Mouse (Mus musculus): ENCODE measurements around the gene Plekha4. TPM values are rescaled to one million over a fixed set of nuclear protein-coding genes. Genes with fewer than 3 reads are reported as not detected.
A peak's percentile ranks its signal among the peaks of the same experiment; 100 is the strongest.

Gene Plekha4
- polyA plus RNA-seq, 1 experiment, result not detected

- H3K4me3 ChIP-seq (ENCODE audit: insufficient read depth, low read depth, low read length), result no peak overlapping the region
- H3K27ac ChIP-seq (ENCODE audit: insufficient read depth, low read depth, low read length), result no peak overlapping the region
- no peak for TF ChIP-seq CTCF (IDR thresholded peaks at IDR 0.05; ENCODE audit: insufficient read depth, low read depth, low read length)
- TF ChIP-seq POLR2A (IDR thresholded peaks at IDR 0.05; ENCODE audit: insufficient read depth, low read depth, low read length), result no peak
- 91% methylated on average over 16 of the region's 16 CpGs for WGBS
- H3K4me1 ChIP-seq (ENCODE audit: control insufficient read depth, insufficient read depth, low read length), result peaks cover 8% of the 10 kb centered on the region
Observed at GRCm38 (mm10) chr7:45518618-45519017, 7.5 kb upstream of the Plekha4 start.

GRCm38 (mm10) chr7:45519345-45520120 lies 6.6 kb upstream of the Plekha4 start:
- 79% methylated on average over 8 of the region's 8 CpGs for WGBS
- peaks cover 14% of the 10 kb centered on the region for H3K4me1 ChIP-seq (ENCODE audit: control insufficient read depth, insufficient read depth, low read length)
- H3K27ac ChIP-seq (ENCODE audit: insufficient read depth, low read depth, low read length), result no peak overlapping the region
- no peak for TF ChIP-seq POLR2A (IDR thresholded peaks at IDR 0.05; ENCODE audit: insufficient read depth, low read depth, low read length)
- TF ChIP-seq CTCF (IDR thresholded peaks at IDR 0.05; ENCODE audit: insufficient read depth, low read depth, low read length), result no peak
- no peak overlapping the region for H3K4me3 ChIP-seq (ENCODE audit: insufficient read depth, low read depth, low read length)

- no peak overlapping the region for H3K27ac ChIP-seq (ENCODE audit: insufficient read depth, low read depth, low read length)
- no peak overlapping the region for H3K4me3 ChIP-seq (ENCODE audit: insufficient read depth, low read depth, low read length)
- H3K4me1 ChIP-seq (ENCODE audit: control insufficient read depth, insufficient read depth, low read length), result peaks cover 22% of the 10 kb centered on the region
- WGBS, result 87% methylated on average over 7 of the region's 7 CpGs
- TF ChIP-seq CTCF (IDR thresholded peaks at IDR 0.05; ENCODE audit: insufficient read depth, low read depth, low read length) (no peak), POLR2A (IDR thresholded peaks at IDR 0.05; ENCODE audit: insufficient read depth, low read depth, low read length) (no peak)
Observed at GRCm38 (mm10) chr7:45520605-45521004, 5.5 kb upstream of the Plekha4 start.

- Histone ChIP-seq H3K4me1 (ENCODE audit: control insufficient read depth, insufficient read depth, low read length) (peaks cover 22% of the 10 kb centered on the region), H3K4me3 (ENCODE audit: insufficient read depth, low read depth, low read length) (peak overlapping the region; percentile 66), H3K27ac (ENCODE audit: insufficient read depth, low read depth, low read length) (peak overlapping the region; percentile 83)
- WGBS, result under 1% methylated on average over 28 of the region's 28 CpGs
- TF ChIP-seq POLR2A (IDR thresholded peaks at IDR 0.05; ENCODE audit: insufficient read depth, low read depth, low read length) (no peak), CTCF (IDR thresholded peaks at IDR 0.05; ENCODE audit: insufficient read depth, low read depth, low read length) (no peak)
Observed at GRCm38 (mm10) chr7:45521728-45522184, 4.4 kb upstream of the Plekha4 start.

- WGBS, result 51% methylated on average over 16 of the region's 16 CpGs
- Histone ChIP-seq H3K4me3 (ENCODE audit: insufficient read depth, low read depth, low read length) (peak overlapping the region; percentile 66), H3K27ac (ENCODE audit: insufficient read depth, low read depth, low read length) (no peak overlapping the region), H3K4me1 (ENCODE audit: control insufficient read depth, insufficient read depth, low read length) (peaks cover 22% of the 10 kb centered on the region)
- no peak for TF ChIP-seq POLR2A (IDR thresholded peaks at IDR 0.05; ENCODE audit: insufficient read depth, low read depth, low read length)
- no peak for TF ChIP-seq CTCF (IDR thresholded peaks at IDR 0.05; ENCODE audit: insufficient read depth, low read depth, low read length)
Observed at GRCm38 (mm10) chr7:45522194-45522752, 3.9 kb upstream of the Plekha4 start.

GRCm38 (mm10) chr7:45522957-45523676 lies 3.0 kb upstream of the Plekha4 start:
- TF ChIP-seq CTCF (IDR thresholded peaks at IDR 0.05; ENCODE audit: insufficient read depth, low read depth, low read length) (no peak), POLR2A (IDR thresholded peaks at IDR 0.05; ENCODE audit: insufficient read depth, low read depth, low read length) (no peak)
- no peak overlapping the region for H3K4me3 ChIP-seq (ENCODE audit: insufficient read depth, low read depth, low read length)
- peaks cover 22% of the 10 kb centered on the region for H3K4me1 ChIP-seq (ENCODE audit: control insufficient read depth, insufficient read depth, low read length)
- WGBS, result 82% methylated on average over 18 of the region's 18 CpGs
- H3K27ac ChIP-seq (ENCODE audit: insufficient read depth, low read depth, low read length), result no peak overlapping the region

GRCm38 (mm10) chr7:45523678-45524170 lies 2.4 kb upstream of the Plekha4 start:
- WGBS, result 81% methylated on average over 13 of the region's 13 CpGs
- H3K27ac ChIP-seq (ENCODE audit: insufficient read depth, low read depth, low read length), result no peak overlapping the region
- TF ChIP-seq POLR2A (IDR thresholded peaks at IDR 0.05; ENCODE audit: insufficient read depth, low read depth, low read length) (no peak), CTCF (IDR thresholded peaks at IDR 0.05; ENCODE audit: insufficient read depth, low read depth, low read length) (no peak)
- peaks cover 22% of the 10 kb centered on the region for H3K4me1 ChIP-seq (ENCODE audit: control insufficient read depth, insufficient read depth, low read length)
- H3K4me3 ChIP-seq (ENCODE audit: insufficient read depth, low read depth, low read length), result no peak overlapping the region

GRCm38 (mm10) chr7:45524841-45525621 lies 1.1 kb upstream of the Plekha4 start:
- TF ChIP-seq CTCF (IDR thresholded peaks at IDR 0.05; ENCODE audit: insufficient read depth, low read depth, low read length) (no peak), POLR2A (IDR thresholded peaks at IDR 0.05; ENCODE audit: insufficient read depth, low read depth, low read length) (0 out of 2 replicates have a peak, but pooled peaks have one; percentile 23)
- WGBS, result 21% methylated on average over 12 of the region's 12 CpGs
- Histone ChIP-seq H3K4me3 (ENCODE audit: insufficient read depth, low read depth, low read length) (peak overlapping the region; percentile 87), H3K4me1 (ENCODE audit: control insufficient read depth, insufficient read depth, low read length) (peaks cover 24% of the 10 kb centered on the region), H3K27ac (ENCODE audit: insufficient read depth, low read depth, low read length) (peak overlapping the region; percentile 90)

Data from olfactory bulb, adult 2 months (tissue).